Mouse (Mus musculus) adrenal gland, postnatal 10 days (tissue): ENCODE data around the gene Cd3g. TPM values are rescaled to one million over a fixed set of nuclear protein-coding genes. Genes with fewer than 3 reads are reported as not detected.
A peak's percentile ranks its signal among the peaks of the same experiment; 100 is the strongest.

Source experiments
- DNase-seq: peaks from one replicate; pipeline ENCODE4 v3.0.0; 2021; ENCODE audit warnings: mixed read lengths
- long read RNA-seq, 2 experiments: library from polyadenylated mRNA; stranded (forward); transcript quantifications; one replicate each; pipeline ENCODE4 v2.0.0; 2021
- total RNA-seq, 2 experiments: library from RNA; stranded (reverse); gene quantifications; 2 replicates each; pipeline ENCODE4 v1.2.3; 2021

Cd3g gene
- total RNA-seq: 1 to 10 TPM; 4.6 to 5.0 TPM
- long read RNA-seq, experiment 1, partial matches to known transcripts: 0 of 5 reads
- long read RNA-seq, experiment 1, other reads (novel, unspliced or antisense): 1 of 5 reads
- long read RNA-seq, experiment 2, partial matches to known transcripts: 0 of 4 reads
- long read RNA-seq, experiment 2, other reads (novel, unspliced or antisense): 1 of 4 reads

DNA sequence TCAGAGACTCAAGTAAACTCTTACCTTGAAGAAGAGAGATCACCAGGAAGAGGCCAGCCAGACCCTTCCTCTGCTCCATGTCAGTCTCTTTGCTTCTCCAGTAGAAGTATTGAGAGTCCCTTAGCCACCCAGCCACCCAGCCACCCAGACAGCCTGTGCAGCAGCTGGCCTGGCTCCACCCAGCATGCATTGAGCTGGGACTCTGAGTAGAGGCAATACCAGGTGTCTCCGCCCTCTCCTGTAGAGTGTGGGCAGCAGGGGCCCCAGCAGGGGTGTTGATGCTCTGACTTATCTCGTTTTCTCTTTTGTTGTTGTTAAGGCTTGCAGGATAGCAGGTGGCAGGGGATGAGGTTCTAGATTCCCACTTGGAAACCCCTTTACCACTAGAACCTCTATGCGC lies at the start of gene Cd3g:
Gene Cd3g, minus strand, starts transcription at position 190 of the 400 bp plus-strand sequence.
- no peak for DNase-seq

DNA sequence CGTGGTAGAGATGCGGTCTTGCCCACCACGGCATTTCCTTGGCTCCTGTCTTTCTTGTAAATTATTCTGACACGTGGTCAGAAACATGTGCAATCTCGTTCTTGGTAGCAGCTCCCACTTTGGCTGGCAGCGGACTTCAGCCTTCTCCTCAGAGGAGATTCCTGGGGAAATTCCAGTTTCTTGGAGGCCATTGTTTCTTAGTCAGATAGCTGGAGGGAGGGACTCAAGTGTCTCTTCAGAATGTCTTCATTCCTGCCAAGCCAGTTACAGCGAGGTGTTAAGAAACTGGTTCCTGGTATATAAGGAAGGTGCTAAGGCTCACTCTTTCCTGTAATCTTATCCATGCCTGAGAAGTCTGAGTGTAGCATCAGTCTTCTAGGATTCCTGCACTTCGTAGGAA lies 47.1 kb upstream of the Cd3g start:
- no peak for DNase-seq

GRCm38 (mm10) chr9:45024187-45024586 lies 44.0 kb upstream of the Cd3g start:
- no peak for DNase-seq

DNA sequence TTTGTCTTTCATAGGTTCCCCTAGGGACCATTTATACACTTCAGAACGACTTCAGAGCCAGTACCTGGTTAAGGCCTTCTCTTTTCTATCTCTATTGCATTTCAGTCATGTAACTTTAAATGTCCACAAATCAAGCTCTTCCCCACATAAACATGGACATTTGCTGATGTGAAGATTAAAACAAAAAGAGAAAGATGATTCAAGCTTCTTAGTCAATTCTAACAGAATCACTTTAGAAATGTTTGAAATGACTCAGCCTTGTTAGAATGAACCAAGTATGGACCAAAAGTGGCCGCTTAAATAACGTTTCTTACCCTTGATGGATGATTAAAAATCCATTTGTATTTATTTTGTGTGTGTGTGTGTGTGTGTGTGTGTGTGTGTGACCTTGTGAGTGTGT lies 43.4 kb upstream of the Cd3g start:
- DNase-seq: no peak

- peak; percentile 78 for DNase-seq
These were observed 42.6 kb upstream of the Cd3g start for GRCm38 (mm10) chr9:45022800-45023199.

DNA sequence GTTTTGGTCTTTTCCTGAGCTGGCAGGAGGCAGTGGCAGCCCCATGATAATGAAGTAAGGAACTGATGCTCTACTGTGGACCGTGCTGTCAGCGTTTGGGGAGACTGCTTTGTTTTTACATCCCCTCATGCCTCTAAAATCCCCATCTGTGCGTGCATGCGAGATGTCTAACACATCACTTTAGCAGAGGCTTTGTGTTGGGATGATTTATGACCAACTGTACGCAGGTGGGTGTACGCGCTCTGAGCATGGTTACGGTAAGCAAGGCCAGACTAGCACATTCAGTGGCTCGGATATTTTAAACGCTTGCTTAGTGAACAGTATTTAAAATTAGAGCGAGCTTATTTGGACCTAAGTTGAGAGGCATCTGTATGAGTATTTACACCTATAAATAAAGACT lies 37.8 kb upstream of the Cd3g start:
- DNase-seq: no peak

DNA sequence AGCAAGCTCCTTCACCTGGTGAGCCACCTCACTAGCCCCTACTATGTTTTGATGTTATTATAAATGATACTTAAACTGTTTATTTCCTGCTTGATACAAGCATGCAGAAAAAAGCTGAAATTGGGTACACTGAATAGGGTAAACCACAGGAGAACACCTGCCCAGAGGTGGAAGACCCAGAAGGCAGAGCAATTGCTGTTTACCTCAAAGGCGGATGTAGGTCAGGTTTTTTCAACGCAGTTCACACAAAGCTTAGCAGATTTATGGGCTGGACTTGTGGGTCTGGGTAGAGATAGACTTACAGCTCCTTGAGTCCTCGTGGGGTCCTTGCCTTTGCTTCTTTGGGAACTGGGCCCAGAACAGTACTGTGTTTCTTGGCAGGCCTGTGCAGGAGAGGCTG lies 35.6 kb upstream of the Cd3g start:
- no peak for DNase-seq

- no peak for DNase-seq
These were observed 34.6 kb upstream of the Cd3g start for GRCm38 (mm10) chr9:45014879-45015278.

DNA sequence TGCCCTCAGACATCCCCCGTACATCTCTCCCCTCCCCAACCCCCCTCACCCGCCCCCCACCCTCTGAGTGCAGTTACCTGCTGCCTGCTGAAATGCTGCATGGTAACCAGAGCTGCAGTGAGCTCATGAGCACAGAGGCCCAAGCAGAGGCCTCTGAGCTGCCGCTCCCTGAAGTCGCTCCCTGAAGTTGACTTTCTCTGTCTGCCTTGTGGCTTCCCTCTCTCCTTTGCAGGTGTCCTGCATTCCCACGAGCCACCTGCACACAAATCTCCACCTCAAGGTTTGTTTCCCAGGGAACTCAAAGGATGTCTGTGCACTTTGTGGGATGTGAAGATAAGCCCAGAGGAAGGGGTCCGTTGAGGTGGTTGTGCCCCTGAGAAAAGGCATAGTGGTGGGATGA lies 31.1 kb upstream of the Cd3g start:
- DNase-seq: no peak

- DNase-seq: peak; percentile 20
These were observed 30.2 kb upstream of the Cd3g start for GRCm38 (mm10) chr9:45010461-45010860.

- no peak for DNase-seq
These were observed 29.2 kb upstream of the Cd3g start, which contains the start of gene Cd3e for GRCm38 (mm10) chr9:45009180-45010078. Gene Cd3e (minus strand): TSS chr9:45009627.

DNA sequence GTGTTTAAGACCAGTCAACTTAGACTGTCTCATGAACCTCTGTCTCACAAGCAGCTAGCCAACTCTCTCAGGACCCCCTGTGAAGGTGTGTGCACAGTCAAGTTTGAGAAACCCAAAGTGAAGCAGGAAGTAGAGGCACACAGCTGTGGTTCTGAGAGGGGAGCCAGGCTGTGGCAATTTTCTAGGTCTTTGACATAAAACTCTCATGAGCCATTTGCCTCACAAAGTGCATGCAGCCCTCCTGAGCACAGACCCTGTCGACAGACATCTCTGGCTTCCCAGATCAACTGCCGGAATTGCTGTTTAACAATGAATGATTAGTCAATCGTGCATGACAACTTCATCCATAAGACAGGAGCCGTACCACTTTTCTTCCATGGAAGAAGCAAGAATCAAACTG lies 28.1 kb upstream of the Cd3g start:
- no peak for DNase-seq

GRCm38 (mm10) chr9:45007404-45007803 lies 27.2 kb upstream of the Cd3g start:
- DNase-seq: no peak

DNA sequence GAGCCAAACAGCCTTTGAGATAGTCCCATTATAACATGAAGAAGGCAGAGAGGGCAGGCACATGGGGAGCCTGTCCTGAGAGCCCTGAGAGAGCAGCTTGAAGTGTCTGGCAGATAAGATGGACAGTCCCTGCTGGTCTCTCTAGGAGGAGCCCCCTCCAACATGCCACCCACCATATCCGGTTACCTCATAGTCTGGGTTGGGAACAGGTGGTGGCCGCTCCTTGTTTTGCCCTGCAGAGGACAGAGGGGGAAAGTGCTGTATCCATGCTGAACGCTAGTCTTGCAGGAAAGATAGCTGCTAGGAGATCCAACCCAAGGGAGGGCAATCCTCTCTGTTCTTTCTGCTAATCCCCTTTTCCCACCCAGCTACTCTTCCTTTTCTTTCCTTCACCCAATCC lies 20.0 kb upstream of the Cd3g start:
- DNase-seq: no peak

DNA sequence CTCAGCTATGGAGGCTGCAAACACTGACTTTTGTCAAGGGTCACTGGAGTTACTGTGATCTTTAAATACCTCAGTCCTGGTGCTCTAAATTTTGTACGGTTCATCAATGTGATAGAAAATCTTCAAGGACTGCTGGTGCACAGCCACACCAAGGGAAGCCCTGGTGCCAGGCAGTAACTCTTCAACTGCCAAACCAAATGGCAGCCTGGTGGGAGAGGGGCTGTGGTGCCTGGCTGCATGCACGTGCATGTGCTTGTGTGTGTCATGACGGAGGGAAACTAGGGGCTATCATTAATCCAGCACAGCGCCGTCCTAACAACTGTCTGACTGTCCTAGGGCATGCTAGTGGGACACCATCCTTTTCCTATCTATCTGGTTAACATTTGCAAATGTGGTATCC lies 19.5 kb upstream of the Cd3g start:
- no peak for DNase-seq

DNA sequence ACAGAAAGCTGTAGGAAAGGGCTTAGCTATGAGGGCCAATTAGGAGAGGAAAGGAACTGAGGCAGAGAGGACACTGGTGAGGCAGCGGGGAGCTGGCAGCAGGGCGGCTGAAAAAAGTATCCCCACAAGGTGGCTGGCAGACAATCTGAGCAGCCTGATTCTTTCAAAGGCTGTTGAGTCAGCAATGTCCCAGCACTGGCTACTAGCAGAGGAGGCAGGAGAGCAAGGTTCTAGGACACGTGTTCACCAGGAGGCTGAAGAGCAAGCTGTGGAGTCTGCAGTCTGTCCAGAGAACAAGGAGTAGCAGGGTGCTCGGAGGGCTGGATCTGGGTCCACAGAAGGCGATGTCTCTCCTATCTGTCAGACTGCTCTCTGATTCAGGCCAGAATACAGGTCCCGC lies 18.9 kb upstream of the Cd3g start:
- peak; percentile 4 for DNase-seq

DNA sequence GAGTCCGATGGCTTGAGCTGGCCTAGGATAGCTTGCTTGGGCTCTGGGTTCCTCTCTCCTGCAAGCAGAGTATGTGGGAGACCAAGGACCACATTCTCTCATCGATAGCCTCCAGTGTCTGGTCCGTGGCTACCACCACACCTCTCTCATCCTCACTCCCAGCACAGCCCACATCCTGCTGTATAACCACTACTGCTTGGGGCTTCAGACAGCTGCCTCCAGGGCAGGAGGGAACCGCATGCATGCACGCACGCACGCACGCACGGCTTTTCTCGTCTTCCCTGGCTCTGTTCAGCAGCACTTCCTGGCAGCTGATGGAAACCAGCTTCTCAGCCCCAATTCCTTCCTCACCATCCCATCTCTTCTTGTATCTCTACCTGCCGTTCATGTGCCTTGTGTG lies 17.9 kb upstream of the Cd3g start:
- no peak for DNase-seq

- no peak for DNase-seq
These were observed 16.4 kb upstream of the Cd3g start for GRCm38 (mm10) chr9:44996590-44996989.

- DNase-seq: no peak
These were observed 14.7 kb upstream of the Cd3g start for GRCm38 (mm10) chr9:44994962-44995361.

DNA sequence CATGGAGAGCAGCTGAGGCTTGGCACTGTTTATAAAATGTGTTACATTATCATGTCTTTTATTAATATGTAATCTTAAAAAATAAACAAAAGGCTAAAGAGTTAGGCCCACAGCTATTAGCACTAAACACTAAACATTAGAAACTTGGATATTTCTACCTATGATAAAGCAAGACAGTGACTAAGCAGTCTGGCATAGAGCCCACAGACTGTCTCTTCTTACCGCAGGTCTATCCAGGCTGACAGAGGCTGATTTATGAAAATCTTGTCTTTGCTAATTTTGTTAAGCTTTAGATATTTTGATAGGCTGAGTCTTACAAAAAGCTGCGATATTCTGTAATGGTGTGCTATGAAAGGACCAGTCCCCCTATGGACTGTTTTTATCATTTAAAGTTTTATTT lies 13.0 kb upstream of the Cd3g start:
- peak; percentile 5 for DNase-seq

- DNase-seq: no peak
These were observed 12.0 kb upstream of the Cd3g start for GRCm38 (mm10) chr9:44992271-44992670.

- no peak for DNase-seq
These were observed 11.6 kb upstream of the Cd3g start for GRCm38 (mm10) chr9:44991821-44992220.

DNA sequence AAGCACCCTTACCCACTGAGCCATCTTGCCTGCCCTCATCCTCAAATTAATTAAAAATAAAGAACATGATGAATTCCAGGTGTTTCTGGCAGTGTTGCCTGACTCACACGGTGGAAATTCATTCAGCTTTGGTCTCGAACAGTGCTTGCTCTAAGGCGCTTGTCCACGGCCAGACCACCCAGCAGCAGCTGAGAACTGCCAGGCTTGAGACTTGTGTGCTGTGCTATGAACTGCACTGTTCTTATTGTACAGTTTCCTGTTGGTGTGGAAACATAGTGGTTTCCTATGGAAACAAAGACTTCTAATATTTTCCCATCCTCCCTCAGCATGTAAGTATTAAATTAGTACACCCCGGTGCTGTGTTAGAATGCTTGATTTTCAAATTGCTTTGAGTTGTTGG lies 6.7 kb upstream of the Cd3g start:
- no peak for DNase-seq

DNA sequence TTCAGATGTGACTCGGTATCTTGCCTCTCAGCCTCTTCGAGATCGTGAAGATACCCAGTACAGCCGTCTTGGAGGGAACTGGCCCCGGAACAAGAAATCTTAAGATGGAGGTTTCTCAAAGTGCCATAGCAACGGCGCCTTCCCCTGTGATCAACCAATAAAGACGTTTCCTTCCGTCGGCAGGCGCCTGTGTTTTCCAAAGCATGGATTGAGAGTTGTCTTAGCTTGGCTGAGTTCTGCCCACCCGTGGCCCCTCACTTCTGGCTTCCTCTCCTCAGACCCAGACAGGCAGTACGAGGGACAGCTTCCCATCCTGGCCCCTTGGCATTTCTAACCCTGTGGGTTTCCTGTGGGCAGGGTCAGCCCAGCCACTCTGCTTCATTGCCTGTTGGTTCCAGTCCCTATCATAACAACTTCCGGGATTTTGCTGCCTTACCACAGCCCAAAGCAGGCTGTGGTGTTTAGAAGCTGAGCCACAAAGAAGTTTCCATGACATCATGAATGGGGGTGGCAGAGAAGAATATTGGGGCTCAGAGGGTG lies 6.1 kb upstream of the Cd3g start:
- peak; percentile 7 for DNase-seq
